Mouse (Mus musculus): Measurements from ENCODE around the gene Sost. TPM values are rescaled to one million over a fixed set of nuclear protein-coding genes. Genes with fewer than 3 reads are reported as not detected.

Gene Sost
- polyA plus RNA-seq, 1 experiment from 2014 or later, result 0.08 TPM

- Histone ChIP-seq H3K27me3 (ENCODE audit: control insufficient read depth, insufficient read depth, low read length) (no peaks in the 10 kb centered on the region), H3K36me3 (ENCODE audit: control insufficient read depth, insufficient read depth, low read length) (no peaks in the 10 kb centered on the region), H3K27ac (replicated peaks) (no peak overlapping the region), H3K9ac (ENCODE audit: low read length) (no peak overlapping the region), H3K9me3 (ENCODE audit: control insufficient read depth, low read length) (no peaks in the 10 kb centered on the region), H3K4me2 (replicated peaks; ENCODE audit: low read depth) (no peak overlapping the region), H3K4me3 (ENCODE audit: low read depth, low read length) (no peak overlapping the region), H3K4me1 (replicated peaks; ENCODE audit: control insufficient read depth, insufficient read depth) (no peaks in the 10 kb centered on the region)
- ATAC-seq (ENCODE audit: low FRiP score, low TSS enrichment) (no peak), DNase-seq (ENCODE audit: low spot score) (no peak)
- TF ChIP-seq EP300 (optimal IDR thresholded peaks at IDR 0.05) (no peak), CTCF (IDR thresholded peaks at IDR 0.05; ENCODE audit: low read depth) (no peak)
- 37% methylated on average over 5 of the region's 5 CpGs for WGBS
Observed at GRCm38 (mm10) chr11:101998258-101998657, 31.4 kb upstream of the Sost start.

GRCm38 (mm10) chr11:101995938-101996337, 29.1 kb upstream of the Sost start:
- peak overlapping the region; percentile 41; the same call in 1 of the 2 replicates for H3K27ac ChIP-seq (replicated peaks)
- H3K4me2 ChIP-seq (replicated peaks; ENCODE audit: low read depth), result no peak overlapping the region
- no peaks in the 10 kb centered on the region for H3K9me3 ChIP-seq (ENCODE audit: control insufficient read depth, low read length)
- DNase-seq (ENCODE audit: low spot score) (peak; percentile 56), ATAC-seq (ENCODE audit: low FRiP score, low TSS enrichment) (peak; percentile 83)
- WGBS, result 65% methylated on average over 7 of the region's 7 CpGs
- no peak overlapping the region for H3K4me3 ChIP-seq (ENCODE audit: low read depth, low read length)
- H3K36me3 ChIP-seq (ENCODE audit: control insufficient read depth, insufficient read depth, low read length), result no peaks in the 10 kb centered on the region
- H3K4me1 ChIP-seq (replicated peaks; ENCODE audit: control insufficient read depth, insufficient read depth), result no peaks in the 10 kb centered on the region
- no peaks in the 10 kb centered on the region for H3K27me3 ChIP-seq (ENCODE audit: control insufficient read depth, insufficient read depth, low read length)
- TF ChIP-seq CTCF (IDR thresholded peaks at IDR 0.05; ENCODE audit: low read depth), result no peak
- no peak for TF ChIP-seq EP300 (optimal IDR thresholded peaks at IDR 0.05)
- H3K9ac ChIP-seq (ENCODE audit: low read length), result no peak overlapping the region

GRCm38 (mm10) chr11:101994100-101994499, 27.3 kb upstream of the Sost start:
- H3K4me2 ChIP-seq (replicated peaks; ENCODE audit: low read depth), result no peak overlapping the region
- peak overlapping the region; percentile 45 for H3K27ac ChIP-seq (replicated peaks)
- no peak for ATAC-seq (ENCODE audit: low FRiP score, low TSS enrichment)
- no peak for TF ChIP-seq EP300 (optimal IDR thresholded peaks at IDR 0.05)
- TF ChIP-seq CTCF (IDR thresholded peaks at IDR 0.05; ENCODE audit: low read depth), result no peak
- no peaks in the 10 kb centered on the region for H3K27me3 ChIP-seq (ENCODE audit: control insufficient read depth, insufficient read depth, low read length)
- 59% methylated on average over 8 of the region's 8 CpGs for WGBS
- no peak for DNase-seq (ENCODE audit: low spot score)
- H3K4me3 ChIP-seq (ENCODE audit: low read depth, low read length), result no peak overlapping the region
- no peak overlapping the region for H3K9ac ChIP-seq (ENCODE audit: low read length)
- H3K9me3 ChIP-seq (ENCODE audit: control insufficient read depth, low read length), result no peaks in the 10 kb centered on the region
- H3K4me1 ChIP-seq (replicated peaks; ENCODE audit: control insufficient read depth, insufficient read depth), result no peaks in the 10 kb centered on the region
- no peaks in the 10 kb centered on the region for H3K36me3 ChIP-seq (ENCODE audit: control insufficient read depth, insufficient read depth, low read length)

- Histone ChIP-seq H3K27me3 (ENCODE audit: control insufficient read depth, insufficient read depth, low read length) (no peaks in the 10 kb centered on the region), H3K4me3 (ENCODE audit: low read depth, low read length) (no peak overlapping the region), H3K9ac (ENCODE audit: low read length) (no peak overlapping the region), H3K4me1 (replicated peaks; ENCODE audit: control insufficient read depth, insufficient read depth) (no peaks in the 10 kb centered on the region), H3K27ac (replicated peaks) (no peak overlapping the region), H3K9me3 (ENCODE audit: control insufficient read depth, low read length) (no peaks in the 10 kb centered on the region), H3K36me3 (ENCODE audit: control insufficient read depth, insufficient read depth, low read length) (no peaks in the 10 kb centered on the region), H3K4me2 (replicated peaks; ENCODE audit: low read depth) (no peak overlapping the region)
- TF ChIP-seq EP300 (optimal IDR thresholded peaks at IDR 0.05), result no peak
- no peak for TF ChIP-seq CTCF (IDR thresholded peaks at IDR 0.05; ENCODE audit: low read depth)
- no peak for ATAC-seq (ENCODE audit: low FRiP score, low TSS enrichment)
- 88% methylated on average over 7 of the region's 7 CpGs for WGBS
- DNase-seq (ENCODE audit: low spot score), result no peak
Observed at GRCm38 (mm10) chr11:101992411-101992810, 25.6 kb upstream of the Sost start.

GRCm38 (mm10) chr11:101991813-101992212, 25.0 kb upstream of the Sost start:
- Histone ChIP-seq H3K4me2 (replicated peaks; ENCODE audit: low read depth) (no peak overlapping the region), H3K9me3 (ENCODE audit: control insufficient read depth, low read length) (no peaks in the 10 kb centered on the region), H3K4me1 (replicated peaks; ENCODE audit: control insufficient read depth, insufficient read depth) (no peaks in the 10 kb centered on the region), H3K9ac (ENCODE audit: low read length) (no peak overlapping the region), H3K4me3 (ENCODE audit: low read depth, low read length) (no peak overlapping the region), H3K36me3 (ENCODE audit: control insufficient read depth, insufficient read depth, low read length) (no peaks in the 10 kb centered on the region), H3K27ac (replicated peaks) (no peak overlapping the region), H3K27me3 (ENCODE audit: control insufficient read depth, insufficient read depth, low read length) (no peaks in the 10 kb centered on the region)
- TF ChIP-seq CTCF (IDR thresholded peaks at IDR 0.05; ENCODE audit: low read depth) (no peak), EP300 (optimal IDR thresholded peaks at IDR 0.05) (no peak)
- DNase-seq (ENCODE audit: low spot score) (no peak), ATAC-seq (ENCODE audit: low FRiP score, low TSS enrichment) (no peak)
- 74% methylated on average over 3 of the region's 3 CpGs for WGBS

GRCm38 (mm10) chr11:101990244-101990643, 23.4 kb upstream of the Sost start:
- ATAC-seq (ENCODE audit: low FRiP score, low TSS enrichment) (no peak), DNase-seq (ENCODE audit: low spot score) (no peak)
- Histone ChIP-seq H3K27ac (replicated peaks) (no peak overlapping the region), H3K4me2 (replicated peaks; ENCODE audit: low read depth) (no peak overlapping the region), H3K9ac (ENCODE audit: low read length) (no peak overlapping the region), H3K27me3 (ENCODE audit: control insufficient read depth, insufficient read depth, low read length) (no peaks in the 10 kb centered on the region), H3K4me3 (ENCODE audit: low read depth, low read length) (no peak overlapping the region), H3K9me3 (ENCODE audit: control insufficient read depth, low read length) (no peaks in the 10 kb centered on the region), H3K4me1 (replicated peaks; ENCODE audit: control insufficient read depth, insufficient read depth) (no peaks in the 10 kb centered on the region), H3K36me3 (ENCODE audit: control insufficient read depth, insufficient read depth, low read length) (no peaks in the 10 kb centered on the region)
- TF ChIP-seq CTCF (IDR thresholded peaks at IDR 0.05; ENCODE audit: low read depth), result no peak
- TF ChIP-seq EP300 (optimal IDR thresholded peaks at IDR 0.05), result no peak
- WGBS, result 87% methylated on average over 3 of the region's 3 CpGs

Data from stomach, postnatal 0 days (tissue).